Mouse (Mus musculus) heart, embryonic 11.5 days (tissue): ENCODE results near the gene Pcca. TPM values are rescaled to one million over a fixed set of nuclear protein-coding genes. Genes with fewer than 3 reads are reported as not detected.

Experiments used
- ATAC-seq: fragments of 200-750 bp; cut with Nextera tagmentation; replicated peaks from 2 replicates; pipeline ENCODE4 v1.8.0; 2017; ENCODE audit warnings: moderate library complexity; ENCODE audit not compliant: insufficient number of reproducible peaks, low FRiP score, low TSS enrichment
- H3K27ac ChIP-seq: fragments of 300-500 bp; sonication (generic); 2 replicates; pipeline ENCODE4 v1.5.1; 2014; ENCODE audit warnings: mild to moderate bottlenecking, low read depth, low read length
- H3K27me3 ChIP-seq: fragments of 300-500 bp; sonication (generic); 2 replicates; pipeline ENCODE4 v1.6.1; 2014; ENCODE audit warnings: mild to moderate bottlenecking, low read length, mixed read lengths; ENCODE audit not compliant: control insufficient read depth, insufficient read depth
- H3K36me3 ChIP-seq: fragments of 300-500 bp; sonication (generic); 2 replicates; pipeline ENCODE4 v1.6.1; 2014; ENCODE audit warnings: mild to moderate bottlenecking, low read length, moderate library complexity, mixed read lengths; ENCODE audit not compliant: control insufficient read depth, insufficient read depth
- H3K4me1 ChIP-seq: fragments of 300-500 bp; sonication (generic); 2 replicates; pipeline ENCODE4 v1.6.1; 2014; ENCODE audit warnings: low read length; ENCODE audit not compliant: control insufficient read depth, insufficient read depth
- H3K4me2 ChIP-seq: fragments of 300-500 bp; sonication (generic); 2 replicates; pipeline ENCODE4 v1.6.1; 2014; ENCODE audit warnings: mild to moderate bottlenecking, moderate library complexity
- H3K4me3 ChIP-seq: fragments of 300-500 bp; sonication (generic); 2 replicates; pipeline ENCODE4 v1.5.1; 2014; ENCODE audit warnings: low read depth, low read length
- H3K9ac ChIP-seq: fragments of 300-500 bp; sonication (generic); 2 replicates; pipeline ENCODE4 v1.6.1; 2014; ENCODE audit warnings: mild to moderate bottlenecking, low read depth, low read length, moderate library complexity
- H3K9me3 ChIP-seq: fragments of 300-500 bp; sonication (generic); replicated peaks from 2 replicates; pipeline ENCODE4 v1.6.1; 2016; ENCODE audit warnings: low read length; ENCODE audit not compliant: control insufficient read depth
- WGBS: fragments of 180-500 bp; shearing (Covaris S2); extraction: QIAGEN DNeasy Blood & Tissue Kit; methylation state at CpG from one replicate; pipeline ENCODE4 v1.1.7; 2014; ENCODE audit not compliant: insufficient replicate concordance; 5-methylcytosine and 5-hydroxymethylcytosine counted together
- polyA plus RNA-seq: library from polyadenylated mRNA; unstranded; fragments of >200 nt; fragmentation: Nextera tagmentation; extraction: Ambion mirVana; gene quantifications from 2 replicates; pipeline ENCODE4 v1.2.1, GENCODE M21; 2014

Pcca gene
- polyA plus RNA-seq, 1 experiment from 2014 or later = 24.9 TPM

DNA sequence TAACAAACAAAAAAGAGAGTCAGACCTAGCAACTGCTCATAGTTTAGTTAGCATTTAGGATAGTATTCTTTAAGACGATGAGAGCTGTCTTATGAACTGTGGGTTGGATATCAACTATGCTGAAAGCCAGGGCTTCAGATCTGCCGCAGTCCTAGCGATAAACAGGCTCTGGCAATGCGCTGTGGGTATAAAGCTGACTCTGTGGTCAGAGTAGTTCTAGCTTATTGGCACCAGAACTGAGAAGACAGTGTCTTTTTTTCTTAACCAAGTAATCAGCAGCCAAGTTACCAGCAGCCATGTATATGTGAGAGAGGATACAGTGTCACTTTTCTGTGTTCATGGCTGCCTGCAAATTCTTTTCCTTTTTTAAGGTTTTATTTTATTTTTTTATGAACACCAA is 154.3 kb downstream of the Pcca start:
- no peak overlapping the region for H3K9ac ChIP-seq
- no peak for ATAC-seq
- no peaks in the 10 kb centered on the region for H3K9me3 ChIP-seq
- peaks cover 5% of the 10 kb centered on the region; the same call in 1 of the 2 replicates for H3K4me1 ChIP-seq
- H3K4me2 ChIP-seq = no peak overlapping the region
- no peaks in the 10 kb centered on the region for H3K27me3 ChIP-seq
- no peak overlapping the region for H3K4me3 ChIP-seq
- no peaks in the 10 kb centered on the region for H3K36me3 ChIP-seq
- WGBS = 84% methylated on average over 4 of the region's 4 CpGs
- no peak overlapping the region for H3K27ac ChIP-seq

GRCm38 (mm10) chr14:122689136-122689815 is 155.2 kb downstream of the Pcca start:
- no peak overlapping the region for H3K4me2 ChIP-seq
- 69% methylated on average over 17 of the region's 17 CpGs for WGBS

GRCm38 (mm10) chr14:122691555-122691954 is 157.4 kb downstream of the Pcca start:
- ATAC-seq = no peak

More at GRCm38 (mm10) chr14:122689136-122689815, 155.2 kb downstream of the Pcca start:
- Histone ChIP-seq H3K27me3 (no peaks in the 10 kb centered on the region), H3K9me3 (no peaks in the 10 kb centered on the region), H3K27ac (no peak overlapping the region), H3K4me1 (peaks cover 5% of the 10 kb centered on the region; the same call in 1 of the 2 replicates), H3K9ac (no peak overlapping the region), H3K4me3 (no peak overlapping the region), H3K36me3 (no peaks in the 10 kb centered on the region)
- ATAC-seq = no peak

GRCm38 (mm10) chr14:122700333-122700732 is 166.2 kb downstream of the Pcca start:
- Histone ChIP-seq H3K27ac (no peak overlapping the region), H3K27me3 (no peaks in the 10 kb centered on the region), H3K4me3 (no peak overlapping the region), H3K4me1 (no peaks in the 10 kb centered on the region), H3K9ac (no peak overlapping the region), H3K9me3 (no peaks in the 10 kb centered on the region), H3K4me2 (no peak overlapping the region), H3K36me3 (no peaks in the 10 kb centered on the region)
- ATAC-seq = no peak
- WGBS = 57% methylated on average over 1 of the region's 1 CpGs

More at GRCm38 (mm10) chr14:122691555-122691954, 157.4 kb downstream of the Pcca start:
- H3K27ac ChIP-seq = no peak overlapping the region
- 86% methylated on average over 1 of the region's 1 CpGs for WGBS
- H3K4me2 ChIP-seq = no peak overlapping the region
- no peak overlapping the region for H3K9ac ChIP-seq
- no peaks in the 10 kb centered on the region for H3K4me1 ChIP-seq
- no peaks in the 10 kb centered on the region for H3K27me3 ChIP-seq
- no peak overlapping the region for H3K4me3 ChIP-seq
- no peaks in the 10 kb centered on the region for H3K9me3 ChIP-seq
- H3K36me3 ChIP-seq = no peaks in the 10 kb centered on the region

- Histone ChIP-seq H3K27ac (no peak overlapping the region), H3K4me3 (no peak overlapping the region), H3K9me3 (no peaks in the 10 kb centered on the region), H3K27me3 (no peaks in the 10 kb centered on the region), H3K36me3 (no peaks in the 10 kb centered on the region), H3K4me1 (no peaks in the 10 kb centered on the region), H3K9ac (no peak overlapping the region), H3K4me2 (no peak overlapping the region)
- ATAC-seq = no peak
- 88% methylated on average over 5 of the region's 5 CpGs for whole genome bisulfite sequencing
These were observed 179.7 kb downstream of the Pcca start for GRCm38 (mm10) chr14:122713793-122714192.

- Histone ChIP-seq H3K4me3 (no peak overlapping the region), H3K27me3 (no peaks in the 10 kb centered on the region), H3K9ac (no peak overlapping the region), H3K27ac (no peak overlapping the region), H3K4me2 (no peak overlapping the region), H3K4me1 (no peaks in the 10 kb centered on the region), H3K9me3 (no peaks in the 10 kb centered on the region), H3K36me3 (no peaks in the 10 kb centered on the region)
- 90% methylated on average over 1 of the region's 1 CpGs for WGBS
- ATAC-seq = no peak
These were observed 180.8 kb downstream of the Pcca start for GRCm38 (mm10) chr14:122714911-122715310.

GRCm38 (mm10) chr14:122716057-122716456 is 181.9 kb downstream of the Pcca start:
- H3K27me3 ChIP-seq = no peaks in the 10 kb centered on the region
- H3K4me3 ChIP-seq = no peak overlapping the region
- ATAC-seq = no peak
- H3K36me3 ChIP-seq = no peaks in the 10 kb centered on the region
- H3K9ac ChIP-seq = no peak overlapping the region
- no peaks in the 10 kb centered on the region for H3K9me3 ChIP-seq
- no peak overlapping the region for H3K4me2 ChIP-seq
- H3K4me1 ChIP-seq = no peaks in the 10 kb centered on the region
- H3K27ac ChIP-seq = no peak overlapping the region

GRCm38 (mm10) chr14:122719496-122720080 is 185.5 kb downstream of the Pcca start:
- Histone ChIP-seq H3K4me1 (no peaks in the 10 kb centered on the region), H3K27ac (no peak overlapping the region), H3K27me3 (no peaks in the 10 kb centered on the region), H3K4me2 (no peak overlapping the region), H3K9me3 (no peaks in the 10 kb centered on the region), H3K9ac (no peak overlapping the region), H3K36me3 (no peaks in the 10 kb centered on the region), H3K4me3 (no peak overlapping the region)
- 84% methylated on average over 8 of the region's 8 CpGs for WGBS
- ATAC-seq = no peak

GRCm38 (mm10) chr14:122720989-122721388 is 186.9 kb downstream of the Pcca start:
- no peak overlapping the region for H3K27ac ChIP-seq
- 74% methylated on average over 3 of the region's 3 CpGs for WGBS
- no peaks in the 10 kb centered on the region for H3K27me3 ChIP-seq
- ATAC-seq = no peak
- H3K9me3 ChIP-seq = no peaks in the 10 kb centered on the region
- no peak overlapping the region for H3K4me2 ChIP-seq
- H3K4me1 ChIP-seq = no peaks in the 10 kb centered on the region
- no peak overlapping the region for H3K4me3 ChIP-seq
- no peak overlapping the region for H3K9ac ChIP-seq
- H3K36me3 ChIP-seq = no peaks in the 10 kb centered on the region
